Mouse (Mus musculus) hindbrain, embryonic 13.5 days (tissue): ENCODE results near the gene Gm49369. TPM values are rescaled to one million over a fixed set of nuclear protein-coding genes. Genes with fewer than 3 reads are reported as not detected.
A peak's percentile ranks its signal among the peaks of the same experiment; 100 is the strongest.

Experiments
- ATAC-seq: fragments of 200-750 bp; cut with Nextera tagmentation; 2 replicates; pipeline ENCODE4 v1.8.0; 2017; ENCODE audit warnings: moderate TSS enrichment; ENCODE audit not compliant: low FRiP score
- H3K27ac ChIP-seq: fragments of 300-500 bp; sonication (generic); 2 replicates; pipeline ENCODE4 v1.5.1; 2015; ENCODE audit warnings: inconsistent platforms, mild to moderate bottlenecking, moderate library complexity
- H3K27me3 ChIP-seq: fragments of 300-500 bp; sonication (generic); 2 replicates; pipeline ENCODE4 v1.6.1; 2015; ENCODE audit warnings: mild to moderate bottlenecking, inconsistent platforms
- H3K36me3 ChIP-seq: fragments of 300-500 bp; sonication (generic); 2 replicates; pipeline ENCODE4 v1.6.1; 2015; ENCODE audit warnings: mild to moderate bottlenecking, inconsistent platforms
- H3K4me1 ChIP-seq: fragments of 300-500 bp; sonication (generic); replicated peaks from 2 replicates; pipeline ENCODE4 v1.6.1; 2015; ENCODE audit warnings: inconsistent platforms
- H3K4me2 ChIP-seq: fragments of 300-500 bp; sonication (generic); 2 replicates; pipeline ENCODE4 v1.6.1; 2015; ENCODE audit warnings: inconsistent platforms, mild to moderate bottlenecking, moderate library complexity
- H3K4me3 ChIP-seq: fragments of 300-500 bp; sonication (generic); 2 replicates; pipeline ENCODE4 v1.5.1; 2015; ENCODE audit warnings: mild to moderate bottlenecking, inconsistent platforms
- H3K9ac ChIP-seq: fragments of 300-500 bp; sonication (generic); 2 replicates; pipeline ENCODE4 v1.6.1; 2015; ENCODE audit warnings: mild to moderate bottlenecking, inconsistent platforms
- H3K9me3 ChIP-seq: fragments of 300-500 bp; sonication (generic); 2 replicates; pipeline ENCODE4 v1.6.1; 2016; ENCODE audit warnings: inconsistent platforms
- WGBS: fragments of 180-500 bp; shearing (Covaris S2); methylation state at CpG from one replicate; pipeline ENCODE4 v1.1.7; 2015; 5-methylcytosine and 5-hydroxymethylcytosine counted together
- polyA plus RNA-seq: library from polyadenylated mRNA; unstranded; fragments of >200 nt; fragmentation: Nextera tagmentation; extraction: Ambion mirVana; gene quantifications from 2 replicates; pipeline ENCODE4 v1.2.1, GENCODE M21; 2015

The Gm49369 gene
- polyA plus RNA-seq, 1 experiment from 2014 or later = 0.36 TPM

- 91% methylated on average over 4 of the region's 4 CpGs for WGBS
- ATAC-seq = no peak
Observed at GRCm38 (mm10) chr7:142363107-142363506, 19.4 kb downstream of the Gm49369 start.

GRCm38 (mm10) chr7:142360743-142361142 lies 21.7 kb downstream of the Gm49369 start:
- no peak overlapping the region for H3K9ac ChIP-seq
- H3K27me3 ChIP-seq = peaks cover 3% of the 10 kb centered on the region; the same call in 1 of the 2 replicates
- no peak overlapping the region for H3K4me3 ChIP-seq
- no peak overlapping the region for H3K27ac ChIP-seq
- H3K4me2 ChIP-seq = no peak overlapping the region
- H3K9me3 ChIP-seq = no peaks in the 10 kb centered on the region
- H3K4me1 ChIP-seq = no peaks in the 10 kb centered on the region
- no peaks in the 10 kb centered on the region for H3K36me3 ChIP-seq
- ATAC-seq = no peak

More at GRCm38 (mm10) chr7:142363107-142363506, 19.4 kb downstream of the Gm49369 start:
- no peaks in the 10 kb centered on the region for H3K4me1 ChIP-seq
- H3K9ac ChIP-seq = no peak overlapping the region
- no peak overlapping the region for H3K4me2 ChIP-seq
- no peaks in the 10 kb centered on the region for H3K36me3 ChIP-seq
- H3K4me3 ChIP-seq = no peak overlapping the region
- H3K9me3 ChIP-seq = no peaks in the 10 kb centered on the region
- peaks cover 4% of the 10 kb centered on the region for H3K27me3 ChIP-seq
- H3K27ac ChIP-seq = no peak overlapping the region

GRCm38 (mm10) chr7:142359129-142359528 lies 23.3 kb downstream of the Gm49369 start:
- H3K27ac ChIP-seq = no peak overlapping the region
- no peak overlapping the region for H3K9ac ChIP-seq
- ATAC-seq = no peak
- H3K27me3 ChIP-seq = peaks cover 6% of the 10 kb centered on the region; the same call in 1 of the 2 replicates
- 78% methylated on average over 8 of the region's 8 CpGs for WGBS
- no peaks in the 10 kb centered on the region for H3K4me1 ChIP-seq
- no peaks in the 10 kb centered on the region for H3K36me3 ChIP-seq
- no peak overlapping the region for H3K4me2 ChIP-seq
- no peaks in the 10 kb centered on the region for H3K9me3 ChIP-seq
- no peak overlapping the region for H3K4me3 ChIP-seq

GRCm38 (mm10) chr7:142357566-142357965 lies 24.9 kb downstream of the Gm49369 start:
- no peak for ATAC-seq
- Histone ChIP-seq H3K4me1 (no peaks in the 10 kb centered on the region), H3K27me3 (peaks cover 6% of the 10 kb centered on the region; the same call in 1 of the 2 replicates), H3K36me3 (no peaks in the 10 kb centered on the region), H3K27ac (no peak overlapping the region), H3K9me3 (no peaks in the 10 kb centered on the region), H3K4me2 (no peak overlapping the region), H3K9ac (no peak overlapping the region), H3K4me3 (no peak overlapping the region)
- WGBS = 89% methylated on average over 3 of the region's 3 CpGs

- H3K9me3 ChIP-seq = no peaks in the 10 kb centered on the region
- no peak overlapping the region for H3K9ac ChIP-seq
- no peak overlapping the region for H3K4me3 ChIP-seq
- WGBS = 78% methylated on average over 8 of the region's 8 CpGs
- peaks cover 4% of the 10 kb centered on the region; the same call in 1 of the 2 replicates for H3K4me1 ChIP-seq
- H3K4me2 ChIP-seq = no peak overlapping the region
- no peak for ATAC-seq
- no peak overlapping the region for H3K27ac ChIP-seq
- H3K27me3 ChIP-seq = peaks cover 6% of the 10 kb centered on the region; the same call in 1 of the 2 replicates
- no peaks in the 10 kb centered on the region for H3K36me3 ChIP-seq
Observed at GRCm38 (mm10) chr7:142354661-142355233, 27.7 kb downstream of the Gm49369 start.

- H3K27ac ChIP-seq = no peak overlapping the region
- no peak overlapping the region for H3K4me3 ChIP-seq
- H3K4me1 ChIP-seq = peaks cover 10% of the 10 kb centered on the region
- no peak overlapping the region for H3K9ac ChIP-seq
- WGBS = 83% methylated on average over 5 of the region's 5 CpGs
- no peak overlapping the region for H3K4me2 ChIP-seq
- H3K9me3 ChIP-seq = no peaks in the 10 kb centered on the region
- peaks cover 6% of the 10 kb centered on the region; the same call in 1 of the 2 replicates for H3K27me3 ChIP-seq
- ATAC-seq = no peak
- no peaks in the 10 kb centered on the region for H3K36me3 ChIP-seq
Observed at GRCm38 (mm10) chr7:142353854-142354253, 28.6 kb downstream of the Gm49369 start.

- Histone ChIP-seq H3K9ac (no peak overlapping the region), H3K27ac (no peak overlapping the region), H3K36me3 (no peaks in the 10 kb centered on the region), H3K9me3 (no peaks in the 10 kb centered on the region), H3K4me1 (peaks cover 10% of the 10 kb centered on the region), H3K27me3 (0 out of 2 replicates have a peak, but pooled peaks cover 6% of the 10 kb centered on the region), H3K4me3 (no peak overlapping the region), H3K4me2 (no peak overlapping the region)
- ATAC-seq = no peak
- WGBS = 63% methylated on average over 5 of the region's 5 CpGs
Observed at GRCm38 (mm10) chr7:142351569-142351968, 30.9 kb downstream of the Gm49369 start.

GRCm38 (mm10) chr7:142349308-142349961 lies 33.0 kb downstream of the Gm49369 start:
- Histone ChIP-seq H3K4me3 (no peak overlapping the region), H3K9ac (0 out of 2 replicates have a peak overlapping the region, but pooled peaks have one; percentile 19), H3K4me1 (peaks cover 10% of the 10 kb centered on the region), H3K4me2 (no peak overlapping the region), H3K27ac (no peak overlapping the region), H3K36me3 (no peaks in the 10 kb centered on the region), H3K9me3 (no peaks in the 10 kb centered on the region), H3K27me3 (no peaks in the 10 kb centered on the region)
- ATAC-seq = peak; percentile 65
- WGBS = 16% methylated on average over 9 of the region's 9 CpGs

GRCm38 (mm10) chr7:142347542-142347941 lies 34.9 kb downstream of the Gm49369 start:
- no peaks in the 10 kb centered on the region for H3K36me3 ChIP-seq
- H3K9me3 ChIP-seq = no peaks in the 10 kb centered on the region
- no peaks in the 10 kb centered on the region for H3K27me3 ChIP-seq
- WGBS = 81% methylated on average over 4 of the region's 4 CpGs
- no peak overlapping the region for H3K4me3 ChIP-seq
- H3K4me1 ChIP-seq = peaks cover 10% of the 10 kb centered on the region
- H3K9ac ChIP-seq = no peak overlapping the region
- H3K27ac ChIP-seq = no peak overlapping the region
- no peak for ATAC-seq
- no peak overlapping the region for H3K4me2 ChIP-seq

- Histone ChIP-seq H3K27me3 (no peaks in the 10 kb centered on the region), H3K9ac (no peak overlapping the region), H3K4me2 (no peak overlapping the region), H3K27ac (no peak overlapping the region), H3K9me3 (no peaks in the 10 kb centered on the region), H3K4me3 (no peak overlapping the region), H3K36me3 (no peaks in the 10 kb centered on the region), H3K4me1 (peaks cover 4% of the 10 kb centered on the region; the same call in 1 of the 2 replicates)
- ATAC-seq = no peak
- WGBS = 79% methylated on average over 3 of the region's 3 CpGs
Observed at GRCm38 (mm10) chr7:142342247-142342640, 40.2 kb downstream of the Gm49369 start.

- peaks cover 4% of the 10 kb centered on the region; the same call in 1 of the 2 replicates for H3K4me1 ChIP-seq
- WGBS = 84% methylated on average over 10 of the region's 10 CpGs
- H3K4me2 ChIP-seq = no peak overlapping the region
- no peak overlapping the region for H3K27ac ChIP-seq
- no peak overlapping the region for H3K4me3 ChIP-seq
- H3K9ac ChIP-seq = no peak overlapping the region
- no peak for ATAC-seq
- H3K9me3 ChIP-seq = no peaks in the 10 kb centered on the region
- H3K36me3 ChIP-seq = no peaks in the 10 kb centered on the region
- no peaks in the 10 kb centered on the region for H3K27me3 ChIP-seq
Observed at GRCm38 (mm10) chr7:142341564-142342246, 40.8 kb downstream of the Gm49369 start.

GRCm38 (mm10) chr7:142340269-142340970 lies 42.0 kb downstream of the Gm49369 start:
- H3K9ac ChIP-seq = no peak overlapping the region
- no peak overlapping the region for H3K4me3 ChIP-seq
- ATAC-seq = no peak

More at GRCm38 (mm10) chr7:142340269-142340970, 42.0 kb downstream of the Gm49369 start:
- Histone ChIP-seq H3K9me3 (no peaks in the 10 kb centered on the region), H3K4me2 (no peak overlapping the region), H3K36me3 (no peaks in the 10 kb centered on the region), H3K27me3 (no peaks in the 10 kb centered on the region), H3K4me1 (peaks cover 4% of the 10 kb centered on the region; the same call in 1 of the 2 replicates), H3K27ac (no peak overlapping the region)
- whole genome bisulfite sequencing = 69% methylated on average over 10 of the region's 10 CpGs
